Mouse (Mus musculus): Measurements from ENCODE around the gene Aldh1a7. TPM values are rescaled to one million over a fixed set of nuclear protein-coding genes. Genes with fewer than 3 reads are reported as not detected.

Gene Aldh1a7
- 0.32 and 0.34 TPM in 2 replicates for polyA plus RNA-seq (2014; fragmentation: Nextera tagmentation; extraction: Ambion mirVana)

- Histone ChIP-seq H3K9me3 (ENCODE audit: control insufficient read depth, low read length) (no peaks in the 10 kb centered on the region), H3K4me1 (ENCODE audit: control insufficient read depth, insufficient read depth, low read length) (no peaks in the 10 kb centered on the region), H3K36me3 (ENCODE audit: control insufficient read depth, insufficient read depth, low read length) (no peaks in the 10 kb centered on the region), H3K4me2 (ENCODE audit: low read depth) (no peak within 1 kb of the TSS), H3K27ac (ENCODE audit: low read depth, low read length) (no peak within 1 kb of the TSS), H3K4me3 (ENCODE audit: low read depth, low read length) (no peak within 1 kb of the TSS), H3K27me3 (ENCODE audit: control insufficient read depth, insufficient read depth, low read length) (no peaks in the 10 kb centered on the region), H3K9ac (ENCODE audit: low read length) (no peak within 1 kb of the TSS)
- 77% methylated on average over 2 of the region's 2 CpGs for WGBS
- DNase-seq (ENCODE audit: low spot score) (no peak), ATAC-seq (ENCODE audit: insufficient read depth, low FRiP score, low TSS enrichment) (no peak)
Observed at GRCm38 (mm10) chr19:20727381-20727780, at the start of gene Aldh1a7. TSS of gene Aldh1a7 (minus strand) at chr19:20727562.

GRCm38 (mm10) chr19:20775681-20776080 lies 48.3 kb upstream of the Aldh1a7 start:
- Histone ChIP-seq H3K36me3 (ENCODE audit: control insufficient read depth, insufficient read depth, low read length) (no peaks in the 10 kb centered on the region), H3K27me3 (ENCODE audit: control insufficient read depth, insufficient read depth, low read length) (no peaks in the 10 kb centered on the region), H3K4me1 (ENCODE audit: control insufficient read depth, insufficient read depth, low read length) (no peaks in the 10 kb centered on the region), H3K9me3 (ENCODE audit: control insufficient read depth, low read length) (no peaks in the 10 kb centered on the region), H3K27ac (ENCODE audit: low read depth, low read length) (no peak overlapping the region), H3K4me3 (ENCODE audit: low read depth, low read length) (no peak overlapping the region), H3K9ac (ENCODE audit: low read length) (no peak overlapping the region), H3K4me2 (ENCODE audit: low read depth) (no peak overlapping the region)
- DNase-seq (ENCODE audit: low spot score) (no peak), ATAC-seq (ENCODE audit: insufficient read depth, low FRiP score, low TSS enrichment) (no peak)
- WGBS = 78% methylated on average over 2 of the region's 2 CpGs

- no peaks in the 10 kb centered on the region for H3K36me3 ChIP-seq (ENCODE audit: control insufficient read depth, insufficient read depth, low read length)
- WGBS = 95% methylated on average over 7 of the region's 7 CpGs
- H3K27ac ChIP-seq (ENCODE audit: low read depth, low read length) = no peak overlapping the region
- DNase-seq (ENCODE audit: low spot score) = no peak
- no peaks in the 10 kb centered on the region for H3K27me3 ChIP-seq (ENCODE audit: control insufficient read depth, insufficient read depth, low read length)
- H3K9me3 ChIP-seq (ENCODE audit: control insufficient read depth, low read length) = no peaks in the 10 kb centered on the region
- no peak for ATAC-seq (ENCODE audit: insufficient read depth, low FRiP score, low TSS enrichment)
- no peak overlapping the region for H3K9ac ChIP-seq (ENCODE audit: low read length)
- no peak overlapping the region for H3K4me3 ChIP-seq (ENCODE audit: low read depth, low read length)
- H3K4me1 ChIP-seq (ENCODE audit: control insufficient read depth, insufficient read depth, low read length) = no peaks in the 10 kb centered on the region
- H3K4me2 ChIP-seq (ENCODE audit: low read depth) = no peak overlapping the region
Observed at GRCm38 (mm10) chr19:20773941-20774340, 46.6 kb upstream of the Aldh1a7 start.

DNA sequence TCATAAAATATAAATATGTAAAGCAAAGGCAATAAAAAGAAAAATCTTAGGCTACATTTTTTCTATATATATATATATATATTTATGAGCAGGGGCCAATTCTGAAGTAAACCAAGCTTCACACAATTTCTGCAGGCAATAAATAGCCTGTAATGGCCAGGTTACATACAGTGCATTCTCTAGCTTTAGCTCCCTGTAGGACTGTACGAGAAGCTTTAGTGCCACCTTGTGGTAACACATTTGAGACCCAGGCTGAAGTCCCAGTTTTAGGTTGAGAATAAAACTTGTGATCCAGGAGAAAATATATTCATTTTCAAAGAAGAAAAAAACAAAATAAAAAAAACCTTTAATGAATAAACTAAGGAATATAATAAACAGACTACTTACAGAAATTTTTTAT lies 36.9 kb upstream of the Aldh1a7 start:
- Histone ChIP-seq H3K9ac (ENCODE audit: low read length) (no peak overlapping the region), H3K4me1 (ENCODE audit: control insufficient read depth, insufficient read depth, low read length) (no peaks in the 10 kb centered on the region), H3K27ac (ENCODE audit: low read depth, low read length) (no peak overlapping the region), H3K4me2 (ENCODE audit: low read depth) (no peak overlapping the region), H3K4me3 (ENCODE audit: low read depth, low read length) (no peak overlapping the region), H3K9me3 (ENCODE audit: control insufficient read depth, low read length) (no peaks in the 10 kb centered on the region), H3K27me3 (ENCODE audit: control insufficient read depth, insufficient read depth, low read length) (no peaks in the 10 kb centered on the region), H3K36me3 (ENCODE audit: control insufficient read depth, insufficient read depth, low read length) (no peaks in the 10 kb centered on the region)
- ATAC-seq (ENCODE audit: insufficient read depth, low FRiP score, low TSS enrichment) (peak; percentile 67; the same call in 1 of the 2 replicates), DNase-seq (ENCODE audit: low spot score) (peak; percentile 17)
- 31% methylated on average over 1 of the region's 1 CpGs for WGBS

- ATAC-seq (ENCODE audit: insufficient read depth, low FRiP score, low TSS enrichment) (no peak), DNase-seq (ENCODE audit: low spot score) (no peak)
- H3K27me3 ChIP-seq (ENCODE audit: control insufficient read depth, insufficient read depth, low read length) = no peaks in the 10 kb centered on the region
- no peaks in the 10 kb centered on the region for H3K4me1 ChIP-seq (ENCODE audit: control insufficient read depth, insufficient read depth, low read length)
- H3K27ac ChIP-seq (ENCODE audit: low read depth, low read length) = no peak overlapping the region
- H3K36me3 ChIP-seq (ENCODE audit: control insufficient read depth, insufficient read depth, low read length) = no peaks in the 10 kb centered on the region
- H3K4me3 ChIP-seq (ENCODE audit: low read depth, low read length) = no peak overlapping the region
- no peak overlapping the region for H3K9ac ChIP-seq (ENCODE audit: low read length)
- H3K9me3 ChIP-seq (ENCODE audit: control insufficient read depth, low read length) = no peaks in the 10 kb centered on the region
- no peak overlapping the region for H3K4me2 ChIP-seq (ENCODE audit: low read depth)
- 72% methylated on average over 4 of the region's 4 CpGs for WGBS
Observed at GRCm38 (mm10) chr19:20761675-20762426, 34.5 kb upstream of the Aldh1a7 start.

GRCm38 (mm10) chr19:20761119-20761518 lies 33.8 kb upstream of the Aldh1a7 start:
- Histone ChIP-seq H3K4me1 (ENCODE audit: control insufficient read depth, insufficient read depth, low read length) (no peaks in the 10 kb centered on the region), H3K4me3 (ENCODE audit: low read depth, low read length) (no peak overlapping the region), H3K4me2 (ENCODE audit: low read depth) (no peak overlapping the region), H3K27ac (ENCODE audit: low read depth, low read length) (no peak overlapping the region), H3K9ac (ENCODE audit: low read length) (no peak overlapping the region), H3K36me3 (ENCODE audit: control insufficient read depth, insufficient read depth, low read length) (no peaks in the 10 kb centered on the region), H3K27me3 (ENCODE audit: control insufficient read depth, insufficient read depth, low read length) (no peaks in the 10 kb centered on the region), H3K9me3 (ENCODE audit: control insufficient read depth, low read length) (no peaks in the 10 kb centered on the region)
- ATAC-seq (ENCODE audit: insufficient read depth, low FRiP score, low TSS enrichment) (no peak), DNase-seq (ENCODE audit: low spot score) (no peak)
- 86% methylated on average over 3 of the region's 3 CpGs for WGBS

GRCm38 (mm10) chr19:20744630-20745029 lies 17.3 kb upstream of the Aldh1a7 start:
- no peaks in the 10 kb centered on the region for H3K27me3 ChIP-seq (ENCODE audit: control insufficient read depth, insufficient read depth, low read length)
- no peak overlapping the region for H3K4me2 ChIP-seq (ENCODE audit: low read depth)
- H3K36me3 ChIP-seq (ENCODE audit: control insufficient read depth, insufficient read depth, low read length) = no peaks in the 10 kb centered on the region
- no peaks in the 10 kb centered on the region for H3K4me1 ChIP-seq (ENCODE audit: control insufficient read depth, insufficient read depth, low read length)
- H3K9me3 ChIP-seq (ENCODE audit: control insufficient read depth, low read length) = no peaks in the 10 kb centered on the region
- no peak overlapping the region for H3K9ac ChIP-seq (ENCODE audit: low read length)
- no peak overlapping the region for H3K27ac ChIP-seq (ENCODE audit: low read depth, low read length)
- H3K4me3 ChIP-seq (ENCODE audit: low read depth, low read length) = no peak overlapping the region
- ATAC-seq (ENCODE audit: insufficient read depth, low FRiP score, low TSS enrichment) = no peak
- DNase-seq (ENCODE audit: low spot score) = no peak
- WGBS = 87% methylated on average over 1 of the region's 1 CpGs

- WGBS = 86% methylated on average over 1 of the region's 1 CpGs
- Histone ChIP-seq H3K4me1 (ENCODE audit: control insufficient read depth, insufficient read depth, low read length) (no peaks in the 10 kb centered on the region), H3K9ac (ENCODE audit: low read length) (no peak overlapping the region), H3K27ac (ENCODE audit: low read depth, low read length) (no peak overlapping the region), H3K4me2 (ENCODE audit: low read depth) (no peak overlapping the region), H3K9me3 (ENCODE audit: control insufficient read depth, low read length) (no peaks in the 10 kb centered on the region), H3K4me3 (ENCODE audit: low read depth, low read length) (no peak overlapping the region), H3K36me3 (ENCODE audit: control insufficient read depth, insufficient read depth, low read length) (no peaks in the 10 kb centered on the region), H3K27me3 (ENCODE audit: control insufficient read depth, insufficient read depth, low read length) (no peaks in the 10 kb centered on the region)
- DNase-seq (ENCODE audit: low spot score) (no peak), ATAC-seq (ENCODE audit: insufficient read depth, low FRiP score, low TSS enrichment) (no peak)
Observed at GRCm38 (mm10) chr19:20728278-20728677, 916 bp upstream of the Aldh1a7 start.

DNA sequence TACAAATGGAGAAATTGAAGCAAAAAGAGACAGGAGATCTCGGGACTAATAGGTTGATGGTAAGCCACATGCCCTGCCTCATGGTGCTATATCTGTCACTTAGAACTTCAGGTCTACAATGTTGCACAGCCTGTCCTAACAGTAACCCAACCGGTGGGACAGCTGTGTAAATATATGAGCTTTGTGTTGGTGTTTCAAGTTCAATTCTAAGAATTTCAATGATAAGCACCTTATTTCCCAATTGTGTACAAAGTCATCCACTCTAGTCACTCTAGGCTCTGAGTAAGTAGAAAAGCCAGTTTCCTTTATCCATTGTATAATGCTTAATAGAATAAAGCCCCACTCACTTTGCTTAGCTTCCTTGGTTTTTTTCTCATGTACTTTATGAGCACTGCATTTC lies 4.4 kb downstream of the Aldh1a7 start:
- Histone ChIP-seq H3K36me3 (ENCODE audit: control insufficient read depth, insufficient read depth, low read length) (no peaks in the 10 kb centered on the region), H3K4me3 (ENCODE audit: low read depth, low read length) (no peak overlapping the region), H3K27me3 (ENCODE audit: control insufficient read depth, insufficient read depth, low read length) (no peaks in the 10 kb centered on the region), H3K9ac (ENCODE audit: low read length) (no peak overlapping the region), H3K9me3 (ENCODE audit: control insufficient read depth, low read length) (no peaks in the 10 kb centered on the region), H3K4me2 (ENCODE audit: low read depth) (no peak overlapping the region), H3K4me1 (ENCODE audit: control insufficient read depth, insufficient read depth, low read length) (no peaks in the 10 kb centered on the region), H3K27ac (ENCODE audit: low read depth, low read length) (no peak overlapping the region)
- no peak for DNase-seq (ENCODE audit: low spot score)
- ATAC-seq (ENCODE audit: insufficient read depth, low FRiP score, low TSS enrichment) = no peak
- 88% methylated on average over 2 of the region's 2 CpGs for WGBS

Data from neural tube, embryonic 11.5 days (tissue).